Mouse (Mus musculus) liver, embryonic 14.5 days (tissue): Measurements from ENCODE around the gene Pde4d. TPM values are rescaled to one million over a fixed set of nuclear protein-coding genes. Genes with fewer than 3 reads are reported as not detected.
A peak's percentile ranks its signal among the peaks of the same experiment; 100 is the strongest.

Source experiments
- ATAC-seq: fragments of 200-750 bp; cut with Nextera tagmentation; 2 replicates; pipeline ENCODE4 v1.8.0; 2017; ENCODE audit warnings: moderate number of reproducible peaks, mild to moderate bottlenecking, moderate library complexity; ENCODE audit not compliant: insufficient read depth
- DNase-seq, 3 experiments: peaks; one replicate each; pipeline ENCODE4 v3.0.0-alpha.2; 2012 to 2013; ENCODE audit warnings: low read depth in 3 of 3, low spot score in 3 of 3
- H3K27ac ChIP-seq: fragments of 300-500 bp; sonication (generic); 2 replicates; pipeline ENCODE4 v1.5.1; 2014; ENCODE audit warnings: moderate library complexity, mild to moderate bottlenecking, control low read depth, inconsistent platforms
- H3K27me3 ChIP-seq: fragments of 300-500 bp; sonication (generic); 2 replicates; pipeline ENCODE4 v1.6.1; 2014; ENCODE audit warnings: mild to moderate bottlenecking, low read length, moderate library complexity; ENCODE audit not compliant: control insufficient read depth, insufficient read depth
- H3K36me3 ChIP-seq: fragments of 300-500 bp; sonication (generic); replicated peaks from 2 replicates; pipeline ENCODE4 v1.6.1; 2014; ENCODE audit warnings: low read depth; ENCODE audit not compliant: control insufficient read depth, insufficient read depth
- H3K4me1 ChIP-seq, 2 experiments: fragments of 200-500 bp in 1 of 2; fragments of 300-500 bp in 1 of 2; sonication (generic) in 1 of 2; replicated peaks; 2 replicates each; pipeline ENCODE4 v1.6.1; 2012 to 2014; ENCODE audit warnings: antibody characterized with exemption in 1 of 2, inconsistent platforms in 1 of 2, low read length in 1 of 2; ENCODE audit not compliant: control insufficient read depth in 2 of 2, insufficient read depth in 2 of 2
- H3K4me2 ChIP-seq: fragments of 300-500 bp; sonication (generic); 2 replicates; pipeline ENCODE4 v1.6.1; 2014; ENCODE audit warnings: low read depth, mild to moderate bottlenecking, control low read depth, moderate library complexity
- H3K4me3 ChIP-seq, 2 experiments: fragments of 200-500 bp in 1 of 2; fragments of 300-500 bp in 1 of 2; sonication (generic) in 1 of 2; 2 replicates each; pipeline ENCODE4 v1.5.1; 2012 to 2014; ENCODE audit warnings: low read depth in 2 of 2, low read length in 2 of 2, mild to moderate bottlenecking in 2 of 2, control low read depth in 1 of 2, inconsistent platforms in 1 of 2, moderate library complexity in 1 of 2; ENCODE audit not compliant: insufficient read depth in 1 of 2
- H3K9ac ChIP-seq: fragments of 300-500 bp; sonication (generic); replicated peaks from 2 replicates; pipeline ENCODE4 v1.6.1; 2014; ENCODE audit warnings: mild to moderate bottlenecking, control low read depth, moderate library complexity
- H3K9me3 ChIP-seq: fragments of 300-500 bp; sonication (generic); 2 replicates; pipeline ENCODE4 v1.6.1; 2016; ENCODE audit warnings: low read length, mixed read lengths; ENCODE audit not compliant: control insufficient read depth
- CTCF ChIP-seq: IDR thresholded peaks from 2 replicates; pipeline ENCODE4 v1.5.1; 2016; ENCODE audit warnings: antibody characterized with exemption, low read depth, control low read depth
- EP300 ChIP-seq: IDR thresholded peaks from 2 replicates; pipeline ENCODE4 v1.6.1; 2016; ENCODE audit warnings: antibody characterized with exemption, low read depth
- WGBS: fragments of 180-500 bp; shearing (Covaris S2); extraction: QIAGEN DNeasy Blood & Tissue Kit; methylation state at CpG from one replicate; pipeline ENCODE4 v1.1.7; 2014; ENCODE audit not compliant: insufficient replicate concordance; 5-methylcytosine and 5-hydroxymethylcytosine counted together
- polyA plus RNA-seq, 2 experiments: library from polyadenylated mRNA; depleted of rRNA in 1 of 2; stranded (reverse) in 1 of 2; unstranded in 1 of 2; fragments of >200 nt; fragmentation: Nextera tagmentation in 1 of 2; extraction: Ambion mirVana in 1 of 2; gene quantifications; 2 replicates each; pipeline versions ENCODE4 v1.2.1 to v1.2.3; 2012 to 2014

Gene Pde4d
- polyA plus RNA-seq, 2 experiments: 4.9 to 8.6 TPM

DNA sequence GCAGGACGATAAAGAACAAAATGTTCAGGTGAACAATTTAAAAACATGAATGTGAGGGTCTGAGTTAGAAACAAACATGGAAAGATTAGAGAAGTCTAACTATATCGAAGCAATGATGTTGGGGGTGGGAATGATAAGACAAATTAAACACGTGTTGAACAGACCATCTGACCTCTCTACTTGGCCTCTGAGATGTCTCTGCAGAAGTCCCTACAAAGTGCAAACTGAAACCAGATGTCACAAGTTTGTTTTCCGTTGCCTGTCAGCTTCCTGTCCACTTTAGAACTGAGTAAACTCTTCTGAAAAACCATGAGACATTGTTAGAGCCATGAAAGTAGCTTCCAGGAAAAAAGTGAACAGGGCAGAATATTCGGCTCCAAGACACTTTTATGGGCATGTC is 404.3 kb downstream of the Pde4d start:
- Histone ChIP-seq H3K9ac (no peak overlapping the region), H3K27ac (no peak overlapping the region), H3K4me2 (no peak overlapping the region), H3K4me3 (no peak overlapping the region), H3K9me3 (no peaks in the 10 kb centered on the region), H3K4me1 (peaks cover 2 to 5% of the 10 kb centered on the region in 2 experiments; a peak in 3 of 4 replicates), H3K36me3 (no peaks in the 10 kb centered on the region), H3K27me3 (no peaks in the 10 kb centered on the region)
- ATAC-seq (no peak), DNase-seq (no peak)
- WGBS: 29% methylated on average over 5 of the region's 5 CpGs
- TF ChIP-seq CTCF (no peak), EP300 (no peak)

DNA sequence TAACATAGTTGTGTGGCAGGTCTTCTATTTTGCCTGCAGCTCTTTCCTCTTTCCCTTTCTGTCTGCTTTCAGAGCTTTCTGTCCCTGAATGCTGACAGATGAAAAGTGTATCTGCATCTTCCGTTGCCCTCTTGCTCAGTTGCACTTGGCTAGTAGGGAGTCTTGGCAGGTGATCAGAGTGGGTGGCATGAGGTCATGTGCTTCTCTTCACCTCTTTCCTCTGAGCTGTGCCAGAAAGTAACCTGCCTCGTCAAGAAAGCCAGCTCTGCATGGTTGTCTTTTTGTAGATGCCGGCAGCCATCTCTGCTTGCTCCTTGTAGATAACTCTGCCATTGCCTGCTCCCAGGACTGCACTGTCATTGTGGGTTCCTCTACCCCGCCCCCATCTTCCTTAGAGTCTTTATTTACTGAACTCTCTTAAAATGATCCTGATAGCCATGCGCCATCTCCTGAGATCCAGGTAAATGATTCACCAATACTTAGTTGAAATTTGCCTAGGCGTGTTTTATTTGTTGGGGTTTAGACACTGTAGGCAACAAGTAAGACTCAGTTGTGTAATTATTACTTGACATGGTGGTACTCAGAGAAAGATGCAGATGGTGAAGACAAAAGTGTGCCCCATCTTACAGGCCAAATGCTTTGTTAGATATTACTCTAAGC is 407.2 kb downstream of the Pde4d start:
- no peak for TF ChIP-seq EP300
- TF ChIP-seq CTCF: no peak
- DNase-seq (peak; percentile 9 to 24 (median 13)), ATAC-seq (peak; percentile 83)
- H3K9ac ChIP-seq: no peak overlapping the region
- no peak overlapping the region for H3K27ac ChIP-seq
- peaks cover 2 to 5% of the 10 kb centered on the region in 2 experiments; a peak in 3 of 4 replicates for H3K4me1 ChIP-seq
- H3K36me3 ChIP-seq: no peaks in the 10 kb centered on the region
- no peaks in the 10 kb centered on the region for H3K9me3 ChIP-seq
- no peak overlapping the region for H3K4me3 ChIP-seq
- 22% methylated on average over 6 of the region's 6 CpGs for WGBS
- H3K27me3 ChIP-seq: no peaks in the 10 kb centered on the region
- H3K4me2 ChIP-seq: peak overlapping the region; percentile 13; the same call in 1 of the 2 replicates

DNA sequence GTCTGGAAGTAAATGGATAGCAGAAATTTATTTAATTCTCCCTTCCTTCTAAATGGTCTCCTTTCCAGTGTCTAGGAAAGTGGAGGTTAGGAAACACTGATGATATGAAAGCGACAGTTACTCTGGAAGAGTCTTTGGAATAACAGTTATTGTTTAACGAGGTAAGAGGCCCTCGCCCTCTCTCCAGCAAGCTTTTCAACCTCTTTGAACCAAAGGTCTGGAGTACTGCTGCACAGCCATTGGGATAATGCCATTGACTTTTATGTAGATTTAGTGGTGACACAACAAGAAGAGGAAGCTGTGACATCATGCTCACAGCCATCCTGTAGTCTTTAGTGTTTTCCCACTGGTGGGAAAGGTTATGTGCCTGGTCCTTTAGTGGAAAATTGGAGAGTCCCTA is 409.6 kb downstream of the Pde4d start:
- Histone ChIP-seq H3K4me2 (no peak overlapping the region), H3K4me1 (peaks cover 2 to 5% of the 10 kb centered on the region in 2 experiments; a peak in 3 of 4 replicates), H3K36me3 (no peaks in the 10 kb centered on the region), H3K4me3 (no peak overlapping the region), H3K9me3 (no peaks in the 10 kb centered on the region), H3K27me3 (no peaks in the 10 kb centered on the region), H3K9ac (no peak overlapping the region), H3K27ac (no peak overlapping the region)
- TF ChIP-seq CTCF (no peak), EP300 (no peak)
- ATAC-seq (no peak), DNase-seq (no peak)
- WGBS: 64% methylated on average over 3 of the region's 3 CpGs

DNA sequence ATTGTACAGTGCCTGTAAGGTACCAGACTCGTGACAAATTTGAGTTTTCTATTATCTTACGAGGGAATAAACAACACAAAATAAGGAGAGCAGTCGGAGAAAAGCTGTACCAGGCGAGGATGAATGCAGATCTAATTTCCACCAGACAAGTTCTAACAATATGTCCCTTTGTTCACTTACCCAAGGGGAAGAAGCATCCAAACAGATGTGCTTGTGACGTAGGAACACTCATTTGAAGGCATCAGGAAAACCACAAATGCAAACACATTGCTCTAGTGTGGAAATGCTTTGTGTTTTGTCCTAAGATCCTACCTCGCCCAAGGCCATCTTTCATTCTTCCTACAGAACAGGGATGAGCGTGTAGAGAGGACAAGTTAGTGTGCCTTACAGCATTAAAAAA is 411.0 kb downstream of the Pde4d start:
- DNase-seq: no peak
- ATAC-seq: no peak
- Histone ChIP-seq H3K27ac (no peak overlapping the region), H3K9ac (no peak overlapping the region), H3K4me1 (peaks cover 2 to 5% of the 10 kb centered on the region in 2 experiments; a peak in 3 of 4 replicates), H3K9me3 (no peaks in the 10 kb centered on the region), H3K4me3 (no peak overlapping the region), H3K27me3 (no peaks in the 10 kb centered on the region), H3K36me3 (no peaks in the 10 kb centered on the region), H3K4me2 (no peak overlapping the region)
- 52% methylated on average over 7 of the region's 7 CpGs for WGBS
- TF ChIP-seq EP300 (no peak), CTCF (no peak)

DNA sequence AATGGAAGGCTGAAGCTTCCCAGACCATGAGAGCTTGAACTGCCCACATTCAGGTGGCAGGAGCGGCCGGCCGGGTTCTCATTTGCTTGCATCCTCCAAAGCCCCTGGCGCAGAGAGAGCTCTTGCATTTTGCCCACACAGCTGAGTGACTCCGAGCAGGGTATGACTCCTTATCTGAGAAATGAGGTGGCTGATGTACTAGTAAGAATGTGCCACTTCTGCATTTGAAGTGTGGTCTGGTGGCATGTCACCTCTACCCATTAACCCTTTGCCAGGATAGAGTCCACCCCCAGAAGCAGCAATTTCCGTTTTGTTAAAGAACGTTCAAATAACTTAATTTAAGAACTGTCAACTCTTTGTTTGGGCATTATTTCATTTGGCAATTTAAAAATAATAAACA is 412.0 kb downstream of the Pde4d start:
- Histone ChIP-seq H3K9ac (no peak overlapping the region), H3K4me3 (no peak overlapping the region), H3K4me1 (peaks cover 2 to 4% of the 10 kb centered on the region in 2 experiments; a peak in 3 of 4 replicates), H3K27ac (no peak overlapping the region), H3K4me2 (no peak overlapping the region), H3K27me3 (no peaks in the 10 kb centered on the region), H3K9me3 (no peaks in the 10 kb centered on the region), H3K36me3 (no peaks in the 10 kb centered on the region)
- TF ChIP-seq CTCF (no peak), EP300 (no peak)
- no peak for DNase-seq
- ATAC-seq: no peak
- WGBS: 57% methylated on average over 7 of the region's 7 CpGs
